Mouse (Mus musculus) A20 (cell line): ENCODE measurements at regions not wholly inside any gene's neighbourhood (a gene's known extent, or its start where the extent isn't known, plus 50 kb on each side); places are given as distances from the start of the nearest gene placed in this dataset.

Experiments used
- DNase-seq: peaks from one replicate; pipeline ENCODE4 v3.0.0-alpha.2; 2011; ENCODE audit warnings: low read depth, low spot score

DNA sequence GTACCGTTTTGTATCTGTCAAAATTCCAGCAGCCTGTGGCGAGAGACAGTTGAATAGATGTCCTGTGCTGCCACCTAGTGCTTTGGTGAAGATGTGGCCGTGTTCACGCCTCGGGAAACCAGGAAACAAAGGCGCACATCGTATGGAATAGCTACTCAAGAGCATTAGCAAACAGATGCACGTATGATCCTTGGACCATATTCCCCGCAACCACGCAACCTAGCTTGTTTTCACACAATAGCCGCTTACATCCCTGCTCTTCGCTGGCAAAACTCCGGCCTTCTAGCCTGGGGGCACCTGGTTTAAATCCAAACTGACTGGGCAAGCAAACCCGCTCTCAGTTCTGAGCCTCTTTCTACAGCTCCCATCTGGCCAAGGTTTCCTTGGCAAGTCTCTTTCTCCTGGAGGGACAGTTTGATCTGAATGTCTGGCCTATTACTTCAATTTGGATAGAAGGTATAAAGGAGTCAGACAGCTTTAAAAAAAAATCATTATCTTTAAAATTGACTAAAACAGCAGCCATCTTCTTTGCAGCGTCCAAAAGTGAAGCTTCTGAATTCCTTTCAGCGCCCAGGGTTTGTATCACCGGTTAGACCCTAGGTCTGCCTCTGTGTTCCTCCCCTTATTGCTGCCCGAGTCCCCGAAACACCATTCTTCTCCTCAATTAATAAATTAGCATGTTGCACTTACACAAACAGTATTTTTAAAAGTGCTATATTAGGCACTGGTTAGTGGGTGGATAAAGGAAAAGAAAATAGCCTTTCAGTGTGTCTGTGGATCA lies 295.0 kb upstream of the Prkd1 start:
- DNase-seq: peak; percentile 56

- DNase-seq: no peak
Measured at GRCm38 (mm10) chr12:50943340-50943739, 294.4 kb upstream of the Prkd1 start.

DNA sequence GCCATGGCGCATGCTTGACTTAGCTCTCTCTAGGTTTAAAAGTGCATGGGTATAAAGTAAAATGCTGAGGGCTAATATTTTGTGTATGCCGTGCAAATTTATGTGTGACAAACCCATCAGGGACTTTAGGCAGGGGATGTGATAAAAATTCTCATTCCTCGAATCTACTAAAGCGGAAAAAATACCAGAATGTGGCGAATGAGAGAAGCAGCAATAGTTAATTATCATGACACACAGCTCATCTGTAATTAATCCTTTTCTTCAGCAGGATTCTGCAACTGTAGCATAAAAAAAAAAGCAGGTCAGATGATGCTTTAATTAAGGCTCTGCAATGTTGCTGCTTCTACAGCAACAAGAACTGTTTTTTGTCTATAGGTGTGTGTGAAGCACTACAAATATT lies 286.6 kb upstream of the Prkd1 start:
- DNase-seq: no peak

DNA sequence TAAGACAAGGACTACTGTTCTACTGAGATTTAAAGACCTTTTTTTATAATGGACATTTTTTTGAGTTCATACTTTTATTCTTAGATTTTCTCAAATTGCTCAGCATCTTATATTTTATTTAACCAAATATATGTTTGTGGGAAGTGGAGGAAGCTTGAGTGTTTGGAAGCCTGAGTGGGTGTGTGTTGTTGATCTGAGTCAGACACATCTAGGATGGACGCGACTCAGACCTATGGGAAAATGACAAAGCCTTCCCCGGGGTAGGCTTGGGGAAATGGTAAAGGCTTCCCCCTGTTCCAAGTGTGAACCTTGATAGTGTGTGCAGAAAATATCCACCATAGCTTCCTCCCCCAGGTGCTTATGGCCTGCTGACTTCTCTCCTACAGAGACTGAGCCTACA lies 283.6 kb upstream of the Prkd1 start:
- no peak for DNase-seq

DNA sequence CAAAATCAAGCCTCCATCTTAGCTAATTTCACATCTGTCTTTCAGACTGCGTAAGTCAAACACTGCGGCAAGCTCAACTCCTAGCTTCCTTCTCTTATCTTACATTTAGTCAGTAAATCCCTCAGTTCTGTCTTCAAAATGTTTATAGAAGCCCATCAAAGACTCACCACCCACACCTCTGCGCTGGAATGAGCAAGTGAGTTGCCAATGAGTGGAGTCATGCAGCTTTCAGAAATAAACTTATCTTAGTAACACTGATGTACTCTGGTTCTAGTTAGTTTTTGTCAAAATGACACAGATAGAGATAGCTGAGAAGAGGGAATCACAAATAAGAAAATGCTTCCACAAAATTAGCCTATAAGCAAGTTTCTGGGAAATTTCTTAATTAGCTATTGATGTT lies 280.7 kb upstream of the Prkd1 start:
- no peak for DNase-seq

DNA sequence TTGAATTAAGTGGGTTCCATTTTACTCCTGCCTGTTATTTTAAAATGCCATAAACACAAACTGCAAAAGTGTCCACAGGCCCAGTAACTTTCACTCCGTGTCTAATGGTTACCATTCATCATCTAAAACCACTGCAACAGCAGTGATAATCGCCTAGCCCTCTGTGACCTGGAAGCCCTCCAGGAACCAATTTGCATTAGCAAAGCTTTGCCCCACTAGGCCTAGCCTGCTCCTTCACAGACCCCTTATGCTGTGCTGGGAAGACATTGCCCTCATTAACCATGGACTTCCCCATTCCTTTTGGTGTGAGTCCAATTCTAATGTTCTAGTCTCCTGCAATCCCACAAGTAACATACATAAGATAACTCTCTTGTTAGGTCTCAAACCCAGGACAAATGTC lies 277.3 kb upstream of the Prkd1 start:
- no peak for DNase-seq

GRCm38 (mm10) chr12:50921739-50922138 lies 272.8 kb upstream of the Prkd1 start:
- no peak for DNase-seq

DNA sequence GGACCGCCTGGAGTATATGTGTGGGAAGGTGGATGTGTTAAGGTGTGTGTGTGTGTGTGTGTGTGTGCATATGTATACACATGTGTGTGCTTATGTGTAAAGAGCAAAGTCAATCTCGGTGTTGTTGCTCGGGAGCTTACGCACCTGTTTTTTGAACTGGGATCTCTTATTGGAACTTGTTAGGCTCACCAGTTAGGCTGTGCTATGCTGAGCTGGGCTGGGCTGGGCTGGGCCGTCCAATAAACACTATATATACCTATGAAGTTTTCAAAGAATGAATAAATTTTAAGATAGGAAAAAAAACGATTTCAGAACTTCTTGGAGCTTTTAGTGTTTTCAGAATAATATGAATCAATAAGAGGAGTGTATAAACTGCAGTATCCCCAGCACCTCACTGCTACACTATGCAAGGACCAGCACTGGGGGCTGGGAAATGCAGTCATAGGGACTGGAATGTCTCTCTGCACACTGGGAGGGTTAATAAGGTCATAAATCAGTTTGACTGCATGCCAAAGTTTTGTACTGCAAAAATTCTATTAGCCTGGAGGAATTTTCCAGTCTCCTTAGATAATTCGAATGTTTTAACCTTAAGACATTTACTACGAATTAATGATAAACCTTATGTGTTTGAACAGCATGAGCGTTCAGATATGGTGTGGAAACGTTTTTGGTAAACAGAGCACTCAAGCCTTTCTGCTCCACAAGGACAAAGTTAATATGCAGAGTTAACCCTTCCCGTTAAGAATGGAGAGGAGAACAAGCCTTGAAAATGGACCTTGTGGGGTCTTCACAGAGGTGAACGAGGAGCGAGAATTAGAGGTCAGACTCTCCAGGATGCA lies 250.9 kb upstream of the Prkd1 start:
- DNase-seq: no peak

- DNase-seq: no peak
Measured at GRCm38 (mm10) chr12:50897606-50898166, 248.8 kb upstream of the Prkd1 start.

DNA sequence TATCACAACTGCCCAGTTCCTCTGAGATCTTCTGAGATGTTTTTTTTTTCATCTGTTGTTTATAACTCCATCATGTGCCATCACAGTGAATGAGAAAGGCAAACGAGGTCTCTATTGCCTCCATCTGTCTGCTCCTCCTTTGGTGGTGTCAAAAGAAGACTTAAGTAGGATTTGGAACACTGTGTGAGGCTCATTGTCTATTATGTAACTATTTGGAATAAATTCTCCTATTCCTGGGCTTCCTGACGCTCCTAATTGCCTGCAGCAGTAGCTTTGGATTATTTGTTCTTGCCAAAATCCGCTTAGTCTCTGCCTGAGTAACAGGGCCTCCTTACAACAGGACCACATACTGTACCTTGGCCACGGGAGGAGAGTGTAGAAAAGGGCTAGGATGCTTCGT lies 244.7 kb upstream of the Prkd1 start:
- no peak for DNase-seq

- DNase-seq: no peak
Measured at GRCm38 (mm10) chr12:50875796-50876195, 226.9 kb upstream of the Prkd1 start.

DNA sequence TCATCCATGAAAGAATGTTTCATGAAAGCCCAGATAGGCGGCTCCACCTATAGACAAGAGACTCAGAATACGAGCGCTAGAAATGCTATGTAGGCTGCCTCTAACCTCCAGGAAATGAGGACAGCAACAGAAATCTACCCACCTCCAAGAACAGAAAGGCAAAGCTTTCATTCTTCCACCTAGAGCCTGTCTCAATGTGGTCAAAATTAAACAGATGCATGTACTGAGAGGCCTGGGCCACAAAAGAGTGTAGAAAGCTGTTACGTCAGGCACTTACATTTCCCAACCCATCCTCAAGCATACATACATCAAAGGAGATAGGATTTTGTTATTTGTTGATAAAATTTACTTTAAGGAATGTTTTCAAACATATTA lies 225.1 kb upstream of the Prkd1 start:
- no peak for DNase-seq

GRCm38 (mm10) chr12:50873390-50874023 lies 224.6 kb upstream of the Prkd1 start:
- DNase-seq: no peak

- no peak for DNase-seq
Measured at GRCm38 (mm10) chr12:50851644-50852043, 202.7 kb upstream of the Prkd1 start.

DNA sequence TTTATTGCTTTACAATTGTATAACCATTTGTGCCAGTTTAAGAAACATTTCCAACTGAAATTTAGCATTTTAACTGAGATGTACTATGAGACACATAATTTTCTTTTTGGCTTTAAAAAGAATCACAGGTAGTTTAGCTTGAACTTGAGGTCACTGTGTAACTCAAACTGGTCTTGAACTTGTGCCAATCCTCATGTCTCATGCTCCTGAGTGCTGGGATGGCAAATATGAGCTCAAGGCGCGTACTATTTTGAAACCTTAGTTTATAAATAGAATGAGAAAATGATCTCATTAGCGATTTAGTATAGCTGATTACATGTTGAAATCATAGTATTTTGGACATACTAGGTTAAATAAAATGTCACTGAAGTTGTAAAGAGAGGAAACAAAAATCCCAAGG lies 199.1 kb upstream of the Prkd1 start:
- DNase-seq: no peak

DNA sequence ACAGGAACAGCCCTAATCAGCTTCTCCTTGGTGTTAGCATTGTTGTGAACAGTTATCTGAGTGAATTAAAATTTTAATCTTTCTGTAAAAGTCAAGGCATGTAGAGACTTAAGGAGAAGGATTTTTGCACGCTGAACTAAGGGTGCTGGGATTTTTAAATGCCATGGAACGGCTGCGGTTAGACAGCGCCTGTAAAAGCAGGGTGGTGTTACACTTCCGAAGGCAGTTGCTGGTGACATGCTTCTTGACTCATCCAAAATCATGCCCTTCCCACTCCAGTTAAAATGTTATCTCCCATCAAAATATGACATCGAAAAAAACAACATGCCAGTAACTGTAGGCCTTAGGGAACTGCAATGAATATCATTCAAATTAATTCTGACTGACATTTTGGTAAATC lies 193.8 kb upstream of the Prkd1 start:
- no peak for DNase-seq

GRCm38 (mm10) chr12:50839391-50839790 lies 190.5 kb upstream of the Prkd1 start:
- DNase-seq: no peak

GRCm38 (mm10) chr12:50808731-50809281 lies 159.9 kb upstream of the Prkd1 start:
- no peak for DNase-seq

DNA sequence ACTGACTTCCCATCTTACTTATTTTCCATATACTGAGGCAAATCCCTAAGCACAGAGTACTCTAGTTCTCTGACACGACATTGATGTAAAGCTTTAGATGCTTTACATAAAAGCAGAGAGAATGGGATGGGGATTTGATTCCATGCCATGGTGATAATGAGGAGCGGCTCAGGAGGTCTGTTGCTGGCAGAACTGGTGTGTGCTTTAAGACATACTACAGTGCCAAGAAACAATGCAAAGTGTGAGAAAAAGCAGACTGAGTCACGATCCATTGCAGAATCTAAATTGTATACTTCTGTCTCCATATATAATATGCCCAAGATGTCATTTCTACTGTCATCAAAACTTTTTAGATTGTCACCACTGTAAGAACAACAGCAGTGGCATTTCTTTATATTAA lies 155.5 kb upstream of the Prkd1 start:
- DNase-seq: no peak

- no peak for DNase-seq
Measured at GRCm38 (mm10) chr12:50765156-50765940, 116.5 kb upstream of the Prkd1 start.

DNA sequence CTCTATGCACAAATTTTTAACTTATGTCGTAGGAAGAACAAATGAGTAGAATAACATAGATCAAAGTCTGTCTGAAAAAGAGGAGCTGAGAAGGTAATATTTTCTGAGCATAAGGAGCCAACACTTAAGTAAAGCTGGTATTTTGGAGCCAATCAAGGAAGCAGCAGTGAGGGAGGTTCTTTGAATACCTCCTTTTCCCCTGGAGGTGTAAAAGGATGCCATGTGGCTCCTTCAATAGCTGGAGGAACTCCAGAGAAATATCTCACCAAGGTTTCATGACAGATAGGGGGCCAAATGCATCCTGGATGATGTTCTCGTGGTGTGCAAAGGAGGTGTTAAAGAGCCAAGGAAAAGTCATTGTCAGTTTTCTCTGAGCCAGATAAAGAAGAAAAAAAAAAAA lies 115.6 kb upstream of the Prkd1 start:
- no peak for DNase-seq
